Mouse (Mus musculus) spleen, adult 18-20 months (tissue): ENCODE results near the gene Dnajb2.

Experiments
- DNase-seq, 2 experiments: peaks; one replicate each; pipeline ENCODE4 v3.0.0; 2022; ENCODE audit warnings: mixed read lengths in 2 of 2

The Dnajb2 gene

DNA sequence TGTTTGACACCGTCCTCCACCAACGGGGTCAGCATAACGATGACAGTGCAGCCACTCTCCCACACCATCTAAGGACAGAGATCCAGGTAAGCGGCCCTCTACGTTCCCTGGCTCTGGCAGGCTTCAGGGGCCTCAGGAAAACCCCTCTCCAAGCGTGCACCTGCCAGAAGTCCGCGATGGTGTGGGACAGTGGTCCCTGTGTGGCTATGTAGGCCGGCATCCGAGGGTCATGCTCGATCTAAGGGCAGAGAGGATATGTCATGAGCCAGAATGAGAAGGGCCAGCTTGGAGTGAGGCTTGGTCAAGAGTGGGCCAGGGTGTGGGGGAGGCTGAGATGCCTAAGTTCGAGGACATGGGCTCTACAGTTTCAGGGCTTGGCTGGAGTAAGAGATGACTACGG lies 16.1 kb downstream of the Dnajb2 start:
- no peak for DNase-seq

GRCm38 (mm10) chr1:75253029-75253428 lies 16.8 kb downstream of the Dnajb2 start:
- DNase-seq = no peak

GRCm38 (mm10) chr1:75253849-75254624 lies 17.8 kb downstream of the Dnajb2 start:
- peak; percentile 66 to 88 for DNase-seq

DNA sequence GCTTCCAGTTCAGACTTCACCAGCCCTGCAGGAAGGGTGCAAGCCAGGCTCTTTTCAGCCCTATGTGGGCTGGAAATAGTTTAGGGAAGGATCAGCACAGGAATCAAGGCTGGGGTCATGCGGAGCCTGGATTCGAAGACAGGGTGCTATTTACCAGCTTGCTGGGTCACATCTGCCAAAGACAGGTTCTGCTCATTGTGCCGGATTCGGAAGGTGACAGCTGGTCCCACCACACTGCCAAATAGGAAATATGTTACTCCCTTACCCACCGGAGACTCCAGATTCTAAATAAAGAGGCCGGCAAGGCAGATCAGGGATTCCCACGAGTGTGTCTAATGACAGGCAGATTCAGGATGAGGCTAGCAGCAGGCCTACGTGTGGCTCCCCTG lies 18.4 kb downstream of the Dnajb2 start:
- DNase-seq = no peak

GRCm38 (mm10) chr1:75255516-75256046 lies 19.4 kb downstream of the Dnajb2 start:
- no peak for DNase-seq

DNA sequence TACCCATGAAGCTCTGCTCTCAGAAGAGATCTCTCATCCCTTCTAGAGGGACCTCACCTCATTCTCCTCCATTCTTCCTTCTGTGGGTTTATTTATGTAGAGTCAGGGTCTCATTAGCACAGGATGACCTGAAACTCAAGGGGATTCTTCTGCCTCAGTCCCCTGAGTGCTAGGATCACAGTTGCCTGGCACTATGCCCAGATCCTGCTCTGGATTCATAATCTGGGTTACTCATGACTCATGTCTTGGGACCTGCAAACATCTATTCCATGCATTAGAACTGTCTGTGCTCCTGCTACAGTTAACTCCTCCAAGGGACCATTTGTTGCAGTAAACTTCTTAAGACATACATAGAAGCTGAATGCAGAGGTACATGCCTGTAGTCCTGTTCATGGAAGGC lies 25.1 kb downstream of the Dnajb2 start:
- no peak for DNase-seq

DNA sequence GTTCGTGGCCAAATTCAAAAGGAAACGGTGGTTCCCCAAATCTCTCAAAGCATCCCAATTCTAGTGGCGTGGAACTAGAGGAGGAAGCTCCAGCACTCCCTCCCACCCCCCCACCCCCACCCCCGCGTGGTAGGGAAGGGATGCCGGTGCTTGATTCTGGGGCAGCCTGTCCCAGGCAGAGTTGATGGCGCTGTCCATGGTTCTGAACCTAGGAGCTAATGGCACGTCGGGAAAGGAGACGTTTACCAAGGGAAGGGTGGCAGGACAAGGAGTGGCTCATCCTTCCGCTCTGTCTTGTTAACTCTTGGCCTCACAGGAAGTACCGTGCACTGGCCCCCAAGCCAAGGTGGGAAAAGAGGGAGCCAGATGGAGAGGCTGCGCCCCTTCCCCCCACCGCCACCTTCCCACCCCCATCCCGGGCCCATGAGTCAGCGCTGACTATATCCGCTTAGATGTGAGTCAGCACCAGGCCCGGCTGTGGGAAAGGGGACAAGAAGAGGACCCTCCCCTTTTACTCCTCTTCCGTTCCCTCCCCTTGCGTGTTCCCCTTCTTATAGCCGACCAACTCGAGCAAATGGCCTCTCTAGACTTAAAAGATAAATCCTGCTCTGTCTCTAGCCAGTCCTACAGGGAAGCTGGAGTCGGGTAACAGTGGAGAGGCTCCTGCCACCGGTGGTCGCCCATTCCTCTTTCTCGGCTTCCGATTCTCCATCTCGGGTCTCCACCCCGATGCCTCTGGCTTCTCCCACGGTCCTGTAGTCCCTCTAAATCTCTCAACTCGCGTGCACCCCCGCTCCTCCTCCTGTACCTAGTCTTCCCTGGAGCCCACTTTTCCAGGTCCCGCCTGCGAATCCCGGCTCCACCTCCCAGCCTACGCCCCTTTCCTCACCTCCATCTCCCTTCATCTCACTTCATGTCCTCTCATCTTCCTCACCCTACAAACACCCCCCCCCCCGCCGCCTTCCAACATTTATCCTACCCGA lies 27.1 kb downstream of the Dnajb2 start:
- DNase-seq = peak in 1 of 2 experiments; percentile 33

GRCm38 (mm10) chr1:75264091-75264880 lies 28.1 kb downstream of the Dnajb2 start, which contains the start of gene Ptprn:
Gene Ptprn (minus strand): TSS chr1:75264502.
- DNase-seq = no peak

GRCm38 (mm10) chr1:75277195-75278188 lies 41.3 kb downstream of the Dnajb2 start:
- peak in 1 of 2 experiments; percentile 19 for DNase-seq

- no peak for DNase-seq
Observed at GRCm38 (mm10) chr1:75278228-75278627, 42.0 kb downstream of the Dnajb2 start, which contains the start of gene Resp18. Gene Resp18 (minus strand): TSS chr1:75278415.

GRCm38 (mm10) chr1:75283017-75283416 lies 46.8 kb downstream of the Dnajb2 start:
- no peak for DNase-seq

- DNase-seq = no peak
Observed at GRCm38 (mm10) chr1:75284911-75285310, 48.7 kb downstream of the Dnajb2 start.

DNA sequence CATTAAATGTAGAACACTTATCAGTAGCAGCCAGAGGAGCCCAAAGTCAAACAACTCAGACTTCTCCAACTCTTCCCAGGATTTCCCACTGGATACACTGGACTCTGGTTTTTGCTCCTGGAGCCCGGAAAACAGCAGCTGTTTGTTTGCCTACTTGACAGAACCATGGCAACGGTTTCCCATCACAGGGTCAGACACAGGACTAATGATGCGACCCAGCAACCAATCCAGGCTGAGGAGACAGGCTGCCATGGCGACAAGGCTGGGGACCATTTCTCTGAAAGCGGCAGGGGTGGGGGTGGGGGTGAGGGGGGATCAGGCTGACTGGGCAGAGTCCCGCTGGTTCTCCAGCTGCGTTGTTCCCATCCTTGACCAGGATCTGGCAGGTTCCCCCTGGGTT lies 53.2 kb downstream of the Dnajb2 start:
- DNase-seq = no peak

DNA sequence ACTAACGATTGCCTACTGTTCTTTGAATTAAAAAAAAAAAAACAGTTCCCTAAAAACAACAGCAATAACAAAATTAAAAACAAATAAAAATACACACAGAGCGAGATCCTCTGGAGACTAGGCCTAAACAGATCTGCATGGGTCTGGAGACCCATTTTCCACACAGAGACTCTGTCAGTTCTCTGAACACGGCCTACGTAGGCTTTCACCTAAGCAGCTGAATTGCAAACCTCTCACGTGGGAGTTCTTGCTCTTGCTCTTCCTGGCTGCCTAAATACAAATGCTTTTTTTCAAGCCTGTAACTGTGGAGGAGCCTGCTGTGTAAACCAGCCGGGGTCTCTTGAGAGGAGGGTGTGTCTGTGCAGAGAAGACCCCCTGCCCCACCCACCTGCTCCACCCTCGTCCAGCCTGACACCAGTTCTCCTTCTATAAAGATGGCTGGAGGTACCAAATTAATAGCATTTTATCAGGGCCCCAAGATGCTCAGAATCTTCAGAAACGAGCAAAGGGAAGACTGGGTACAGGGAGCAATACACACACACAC lies 53.8 kb downstream of the Dnajb2 start:
- DNase-seq = no peak

DNA sequence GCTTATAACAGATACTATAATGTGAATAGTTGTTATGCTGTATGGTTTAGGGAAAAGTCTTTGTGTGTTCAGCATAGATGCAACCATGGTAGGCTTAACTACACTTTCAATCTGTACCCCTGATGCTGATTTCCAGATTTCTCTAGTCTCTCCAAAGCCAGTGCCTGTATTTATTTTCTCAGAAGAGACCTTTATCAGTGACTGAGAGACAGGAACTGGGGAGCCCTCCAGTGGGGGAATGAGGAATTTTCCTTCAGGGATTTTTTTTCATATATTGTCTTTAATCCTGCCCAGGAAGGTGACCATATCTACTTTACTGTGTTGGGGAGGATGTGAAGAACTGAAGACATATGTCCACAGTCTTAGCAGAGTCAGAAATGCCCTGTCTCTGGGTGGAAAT lies 54.4 kb downstream of the Dnajb2 start:
- DNase-seq = no peak

GRCm38 (mm10) chr1:75291321-75291720 lies 55.1 kb downstream of the Dnajb2 start:
- DNase-seq = no peak

- no peak for DNase-seq
Observed at GRCm38 (mm10) chr1:75292476-75293330, 56.5 kb downstream of the Dnajb2 start.

- no peak for DNase-seq
Observed at GRCm38 (mm10) chr1:75293331-75293701, 57.1 kb downstream of the Dnajb2 start.

- DNase-seq = no peak
Observed at GRCm38 (mm10) chr1:75294294-75294693, 58.1 kb downstream of the Dnajb2 start.
